Mouse (Mus musculus) limb, embryonic 15.5 days (tissue): ENCODE results near the gene Mettl23. TPM values are rescaled to one million over a fixed set of nuclear protein-coding genes. Genes with fewer than 3 reads are reported as not detected.
A peak's percentile ranks its signal among the peaks of the same experiment; 100 is the strongest.

ENCODE experiments used
- ATAC-seq: fragments of 200-750 bp; cut with Nextera tagmentation; 2 replicates; pipeline ENCODE4 v1.8.0; 2017; ENCODE audit warnings: low read depth, moderate TSS enrichment; ENCODE audit not compliant: insufficient number of reproducible peaks, low FRiP score, low TSS enrichment
- H3K27ac ChIP-seq: fragments of 300-500 bp; sonication (generic); 2 replicates; pipeline ENCODE4 v1.5.1; 2015; ENCODE audit warnings: moderate library complexity, mild to moderate bottlenecking, inconsistent platforms
- H3K27me3 ChIP-seq: fragments of 300-500 bp; sonication (generic); 2 replicates; pipeline ENCODE4 v1.6.1; 2015; ENCODE audit warnings: inconsistent platforms
- H3K36me3 ChIP-seq: fragments of 300-500 bp; sonication (generic); 2 replicates; pipeline ENCODE4 v1.6.1; 2015; ENCODE audit warnings: inconsistent platforms
- H3K4me1 ChIP-seq: fragments of 300-500 bp; sonication (generic); 2 replicates; pipeline ENCODE4 v1.6.1; 2015; ENCODE audit warnings: inconsistent platforms
- H3K4me2 ChIP-seq: fragments of 300-500 bp; sonication (generic); 2 replicates; pipeline ENCODE4 v1.6.1; 2015; ENCODE audit warnings: mild to moderate bottlenecking, inconsistent platforms
- H3K4me3 ChIP-seq: fragments of 300-500 bp; sonication (generic); 2 replicates; pipeline ENCODE4 v1.5.1; 2015; ENCODE audit warnings: mild to moderate bottlenecking, inconsistent platforms
- H3K9ac ChIP-seq: fragments of 300-500 bp; sonication (generic); 2 replicates; pipeline ENCODE4 v1.6.1; 2015; ENCODE audit warnings: inconsistent platforms
- H3K9me3 ChIP-seq: fragments of 300-500 bp; sonication (generic); 2 replicates; pipeline ENCODE4 v1.6.1; 2016; ENCODE audit warnings: inconsistent platforms
- WGBS: fragments of 180-500 bp; shearing (Covaris S2); methylation state at CpG from one replicate; pipeline ENCODE4 v1.1.7; 2015; 5-methylcytosine and 5-hydroxymethylcytosine counted together
- polyA plus RNA-seq: library from polyadenylated mRNA; unstranded; fragments of >200 nt; fragmentation: Nextera tagmentation; extraction: Ambion mirVana; gene quantifications from 2 replicates; pipeline ENCODE4 v1.2.1, GENCODE M21; 2015

Mettl23 gene
- polyA plus RNA-seq, 1 experiment from 2014 or later = 76.0 TPM

DNA sequence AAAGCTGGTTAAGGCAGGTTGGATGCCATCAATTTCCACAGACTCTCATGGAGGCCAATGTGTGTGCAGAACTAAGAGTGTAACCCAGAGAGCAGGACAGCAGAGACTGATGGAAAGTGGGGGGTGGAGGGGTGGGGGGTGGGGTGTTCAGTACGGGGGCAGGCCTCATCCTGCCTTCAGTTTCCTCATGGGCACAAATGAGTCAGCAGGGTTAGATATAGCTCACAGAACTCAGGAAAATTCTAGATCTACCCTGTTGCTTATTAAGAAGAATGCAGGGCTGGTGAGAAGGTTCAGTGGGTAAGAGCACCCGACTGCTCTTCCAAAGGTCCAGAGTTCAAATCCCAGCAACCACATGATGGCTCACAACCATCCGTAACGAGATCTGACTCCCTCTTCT, 26.6 kb downstream of the Mettl23 start:
- 80% methylated on average over 4 of the region's 4 CpGs for WGBS
- peaks cover 2% of the 10 kb centered on the region for H3K4me1 ChIP-seq
- no peak overlapping the region for H3K4me2 ChIP-seq
- no peak overlapping the region for H3K4me3 ChIP-seq
- H3K9ac ChIP-seq = no peak overlapping the region
- H3K36me3 ChIP-seq = peaks cover 84% of the 10 kb centered on the region
- no peaks in the 10 kb centered on the region for H3K9me3 ChIP-seq
- ATAC-seq = no peak
- no peak overlapping the region for H3K27ac ChIP-seq
- no peaks in the 10 kb centered on the region for H3K27me3 ChIP-seq

DNA sequence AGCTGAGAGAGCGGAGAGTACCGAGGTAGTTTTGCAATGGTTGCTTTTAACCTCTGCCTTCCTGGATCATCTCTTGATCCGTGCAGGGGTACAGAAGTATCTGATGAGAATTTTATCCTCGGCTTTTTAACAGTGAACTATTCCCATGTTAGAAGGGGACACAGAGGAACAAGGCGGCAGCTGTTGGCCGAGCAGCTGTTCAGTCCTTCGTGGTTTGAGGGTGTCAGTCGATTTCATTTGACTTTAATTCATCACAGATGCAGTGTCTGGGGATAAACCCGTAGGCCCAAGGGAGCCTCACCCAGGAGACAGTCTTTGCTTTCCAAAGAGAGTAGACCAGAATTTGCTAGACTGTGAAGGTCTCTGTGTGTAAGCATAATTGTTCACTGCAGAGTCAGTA, 28.5 kb downstream of the Mettl23 start:
- Histone ChIP-seq H3K4me2 (no peak overlapping the region), H3K27ac (no peak overlapping the region), H3K27me3 (no peaks in the 10 kb centered on the region), H3K4me1 (peaks cover 2% of the 10 kb centered on the region), H3K4me3 (no peak overlapping the region), H3K36me3 (peaks cover 67% of the 10 kb centered on the region), H3K9ac (no peak overlapping the region), H3K9me3 (no peaks in the 10 kb centered on the region)
- 53% methylated on average over 9 of the region's 9 CpGs for WGBS
- ATAC-seq = no peak

DNA sequence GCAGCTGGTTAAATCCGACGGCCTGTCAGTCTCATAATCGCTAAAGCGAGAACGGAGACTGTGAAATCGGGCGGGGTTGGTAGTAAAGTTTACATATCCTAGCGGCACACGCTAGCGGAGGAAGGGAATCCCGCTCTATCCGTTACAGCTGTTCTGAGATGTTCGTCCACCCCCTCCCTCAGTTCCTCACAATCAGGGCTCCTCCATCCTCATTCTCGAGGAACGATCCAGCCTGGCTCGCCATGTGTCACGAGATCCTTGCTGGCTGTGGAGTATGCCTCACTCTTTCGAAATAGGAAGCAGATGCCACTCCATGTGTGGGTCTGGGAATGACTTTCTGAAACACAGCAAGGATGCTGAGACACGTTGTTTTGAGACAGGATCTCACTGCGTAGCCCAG, 30.9 kb downstream of the Mettl23 start:
- H3K9ac ChIP-seq = no peak overlapping the region
- no peaks in the 10 kb centered on the region for H3K9me3 ChIP-seq
- peak; percentile 21; the same call in 1 of the 2 replicates for ATAC-seq
- no peaks in the 10 kb centered on the region for H3K27me3 ChIP-seq
- WGBS = 65% methylated on average over 20 of the region's 20 CpGs
- H3K4me2 ChIP-seq = no peak overlapping the region
- peaks cover 2% of the 10 kb centered on the region for H3K4me1 ChIP-seq
- no peak overlapping the region for H3K4me3 ChIP-seq
- H3K36me3 ChIP-seq = peaks cover 53% of the 10 kb centered on the region
- H3K27ac ChIP-seq = peak overlapping the region; percentile 18; the same call in 1 of the 2 replicates

DNA sequence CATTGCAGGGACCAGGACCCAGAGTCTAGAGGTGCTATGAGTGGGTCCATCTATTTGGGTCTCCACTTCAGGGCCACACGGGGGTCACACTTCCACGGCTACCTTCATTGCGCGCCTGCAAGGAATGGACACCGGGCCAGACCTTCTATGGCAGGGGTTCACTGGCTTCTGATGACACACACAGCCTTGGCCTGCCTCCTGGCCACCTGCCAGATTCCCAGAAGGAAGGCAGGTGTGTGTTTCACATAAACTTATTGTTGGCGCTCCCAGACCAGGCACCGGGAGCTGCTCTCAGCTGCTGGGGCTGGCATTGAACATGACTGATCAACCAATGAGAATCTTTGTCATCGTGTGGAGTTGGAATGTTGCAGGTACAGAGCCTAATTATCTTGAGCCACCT, 35.4 kb downstream of the Mettl23 start:
- 74% methylated on average over 8 of the region's 8 CpGs for WGBS
- no peak overlapping the region for H3K4me2 ChIP-seq
- H3K36me3 ChIP-seq = peaks cover 13% of the 10 kb centered on the region
- H3K4me1 ChIP-seq = no peaks in the 10 kb centered on the region; the same call in 1 of the 2 replicates
- no peak for ATAC-seq
- no peaks in the 10 kb centered on the region for H3K27me3 ChIP-seq
- H3K27ac ChIP-seq = no peak overlapping the region
- no peak overlapping the region for H3K9ac ChIP-seq
- no peak overlapping the region for H3K4me3 ChIP-seq
- no peaks in the 10 kb centered on the region for H3K9me3 ChIP-seq

DNA sequence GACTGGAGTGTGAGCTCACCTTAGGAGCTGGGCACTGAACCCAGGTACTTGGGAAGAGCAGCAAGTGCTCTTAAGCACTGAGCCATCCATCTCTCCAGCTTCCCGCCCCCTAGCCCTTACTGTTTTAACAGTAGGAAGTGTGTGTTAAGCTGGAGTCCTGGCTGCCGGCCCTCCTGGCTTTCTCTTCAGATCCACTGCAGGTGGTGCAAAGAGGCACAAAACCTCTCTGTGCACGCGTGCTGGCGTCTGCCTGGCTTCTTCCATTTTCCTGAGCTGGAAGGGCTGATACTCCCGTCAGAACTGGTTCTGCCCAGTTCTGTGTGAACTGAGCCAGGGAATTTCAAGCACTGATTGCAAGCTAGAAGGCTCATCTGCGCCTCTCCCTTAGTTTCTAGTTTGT, 37.8 kb downstream of the Mettl23 start:
- no peaks in the 10 kb centered on the region for H3K27me3 ChIP-seq
- no peaks in the 10 kb centered on the region for H3K36me3 ChIP-seq
- ATAC-seq = no peak
- 61% methylated on average over 7 of the region's 7 CpGs for WGBS
- no peak overlapping the region for H3K9ac ChIP-seq
- H3K4me2 ChIP-seq = no peak overlapping the region
- H3K4me1 ChIP-seq = peaks cover 6% of the 10 kb centered on the region; the same call in 1 of the 2 replicates
- H3K9me3 ChIP-seq = no peaks in the 10 kb centered on the region
- no peak overlapping the region for H3K4me3 ChIP-seq
- H3K27ac ChIP-seq = no peak overlapping the region

DNA sequence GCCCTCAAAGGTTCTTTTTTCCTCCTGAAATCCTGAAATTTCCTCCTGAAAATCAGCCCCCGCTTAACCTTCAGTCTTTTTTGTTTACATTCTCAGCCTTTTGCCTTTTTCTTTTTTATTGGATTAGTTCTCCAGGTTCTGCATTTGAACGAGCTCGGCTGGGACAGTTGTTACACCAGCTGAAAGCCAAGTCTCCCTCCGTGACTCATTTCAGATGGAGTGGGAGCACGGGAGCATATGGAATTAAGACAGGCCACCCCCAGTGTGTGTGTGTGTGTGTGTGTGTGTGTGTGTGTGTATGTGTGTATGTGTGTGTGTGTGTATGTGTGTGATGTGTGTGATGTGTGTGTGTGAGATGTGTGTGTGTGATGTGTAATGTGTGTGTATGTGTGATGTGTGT, 38.4 kb downstream of the Mettl23 start:
- Histone ChIP-seq H3K27me3 (no peaks in the 10 kb centered on the region), H3K27ac (no peak overlapping the region), H3K9ac (no peak overlapping the region), H3K9me3 (no peaks in the 10 kb centered on the region), H3K4me1 (peaks cover 9% of the 10 kb centered on the region; the same call in 1 of the 2 replicates), H3K4me3 (no peak overlapping the region), H3K4me2 (no peak overlapping the region), H3K36me3 (no peaks in the 10 kb centered on the region)
- WGBS = 60% methylated on average over 5 of the region's 5 CpGs
- ATAC-seq = no peak

DNA sequence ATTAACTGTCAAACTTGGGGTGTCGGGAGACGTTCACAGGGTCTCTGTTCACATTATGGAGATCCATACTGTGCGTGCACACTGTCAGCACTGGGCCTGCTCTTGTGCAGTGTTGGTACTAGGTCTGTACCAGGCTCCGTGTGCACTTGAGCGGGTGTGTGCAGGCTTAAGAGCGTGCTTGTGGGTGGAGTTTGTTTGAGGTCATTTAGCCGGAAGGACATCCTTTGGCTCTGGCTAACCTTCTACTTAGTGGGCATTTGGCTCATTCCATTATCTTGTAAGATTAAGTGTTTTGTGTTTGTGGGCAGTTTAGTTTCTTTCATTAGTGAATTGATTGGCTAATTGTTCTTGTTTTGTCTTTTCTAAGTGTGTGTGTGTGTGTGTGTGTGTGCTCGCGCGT, 39.4 kb downstream of the Mettl23 start:
- H3K27ac ChIP-seq = no peak overlapping the region
- H3K4me2 ChIP-seq = no peak overlapping the region
- H3K4me1 ChIP-seq = peaks cover 9% of the 10 kb centered on the region; the same call in 1 of the 2 replicates
- H3K36me3 ChIP-seq = no peaks in the 10 kb centered on the region
- H3K9me3 ChIP-seq = no peaks in the 10 kb centered on the region
- ATAC-seq = no peak
- no peak overlapping the region for H3K4me3 ChIP-seq
- 79% methylated on average over 10 of the region's 10 CpGs for WGBS
- 0 out of 2 replicates have a peak, but pooled peaks cover 4% of the 10 kb centered on the region for H3K27me3 ChIP-seq
- no peak overlapping the region for H3K9ac ChIP-seq

DNA sequence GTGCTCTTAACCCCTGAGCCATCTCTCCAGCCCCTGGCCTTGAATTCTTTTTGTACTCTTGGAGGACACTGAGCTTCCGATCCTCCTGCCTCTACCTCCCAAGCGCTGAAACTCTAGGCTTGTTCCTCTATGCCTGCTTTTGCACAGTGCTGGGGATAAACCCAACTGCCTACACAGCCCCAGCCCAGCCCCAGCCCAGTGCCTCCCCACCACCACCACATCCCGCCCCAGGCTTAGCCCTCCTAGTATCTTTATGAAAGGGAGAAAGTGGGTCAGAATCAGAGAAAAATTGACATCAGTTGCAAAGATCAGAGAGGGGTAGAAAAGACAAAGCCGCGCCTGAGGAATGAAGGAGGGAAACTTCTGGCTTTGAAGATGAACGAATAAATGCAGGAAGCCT, 41.0 kb downstream of the Mettl23 start:
- Histone ChIP-seq H3K4me3 (no peak overlapping the region), H3K4me2 (no peak overlapping the region), H3K27me3 (0 out of 2 replicates have a peak, but pooled peaks cover 4% of the 10 kb centered on the region), H3K36me3 (no peaks in the 10 kb centered on the region), H3K9ac (no peak overlapping the region), H3K27ac (no peak overlapping the region), H3K4me1 (peaks cover 9% of the 10 kb centered on the region; the same call in 1 of the 2 replicates), H3K9me3 (no peaks in the 10 kb centered on the region)
- WGBS = 85% methylated on average over 6 of the region's 6 CpGs
- ATAC-seq = no peak

DNA sequence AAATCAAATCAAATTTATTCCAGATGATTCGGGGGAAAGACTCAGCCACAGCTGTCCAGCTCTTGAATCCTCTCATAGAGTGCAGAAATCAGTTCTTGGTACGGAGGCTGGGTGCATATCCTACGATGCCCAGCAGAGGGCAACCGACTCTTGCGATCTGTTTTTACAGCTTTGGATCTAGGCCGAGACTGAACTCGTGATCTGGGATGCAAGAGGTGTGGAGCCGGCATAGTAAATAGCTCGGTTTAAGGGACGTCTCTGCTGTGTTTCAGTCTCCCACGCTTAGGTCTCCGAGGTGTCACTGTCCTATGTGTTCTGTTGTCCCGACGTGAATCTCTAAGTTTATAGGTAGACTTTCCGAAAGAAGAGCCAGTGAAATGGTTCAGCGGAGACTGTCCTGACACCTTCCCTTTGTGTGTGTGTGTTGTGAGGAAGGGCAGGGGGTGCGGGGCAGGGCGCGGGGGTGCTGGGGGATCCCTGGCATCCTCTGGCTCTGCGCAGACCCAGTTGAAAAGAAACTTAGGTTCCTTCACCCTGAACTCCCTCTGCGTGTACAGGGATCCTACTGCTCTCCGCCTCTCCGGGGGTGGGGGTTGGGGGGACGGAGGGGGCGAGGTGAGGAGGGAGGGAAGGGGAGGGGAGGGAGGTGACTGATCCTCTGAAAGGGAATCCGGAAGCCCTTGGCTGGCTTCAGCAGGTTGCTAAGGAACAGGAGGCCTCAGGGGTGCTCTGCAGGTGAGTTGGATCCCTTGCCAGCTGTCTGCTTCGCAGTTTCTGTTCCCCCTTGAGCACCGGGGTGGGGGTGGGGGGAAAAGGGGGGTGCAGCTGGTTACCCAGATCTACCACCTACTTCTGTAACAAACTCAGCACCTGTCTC, 42.4 kb downstream of the Mettl23 start:
- no peak for ATAC-seq
- peak overlapping the region; percentile 36 for H3K4me3 ChIP-seq
- no peaks in the 10 kb centered on the region for H3K36me3 ChIP-seq
- H3K4me1 ChIP-seq = peaks cover 9% of the 10 kb centered on the region; the same call in 1 of the 2 replicates
- no peaks in the 10 kb centered on the region for H3K9me3 ChIP-seq
- WGBS = 2% methylated on average over 28 of the region's 28 CpGs
- peak overlapping the region; percentile 56 for H3K4me2 ChIP-seq
- H3K27me3 ChIP-seq = 0 out of 2 replicates have a peak, but pooled peaks cover 4% of the 10 kb centered on the region
- H3K27ac ChIP-seq = no peak overlapping the region
- H3K9ac ChIP-seq = no peak overlapping the region

DNA sequence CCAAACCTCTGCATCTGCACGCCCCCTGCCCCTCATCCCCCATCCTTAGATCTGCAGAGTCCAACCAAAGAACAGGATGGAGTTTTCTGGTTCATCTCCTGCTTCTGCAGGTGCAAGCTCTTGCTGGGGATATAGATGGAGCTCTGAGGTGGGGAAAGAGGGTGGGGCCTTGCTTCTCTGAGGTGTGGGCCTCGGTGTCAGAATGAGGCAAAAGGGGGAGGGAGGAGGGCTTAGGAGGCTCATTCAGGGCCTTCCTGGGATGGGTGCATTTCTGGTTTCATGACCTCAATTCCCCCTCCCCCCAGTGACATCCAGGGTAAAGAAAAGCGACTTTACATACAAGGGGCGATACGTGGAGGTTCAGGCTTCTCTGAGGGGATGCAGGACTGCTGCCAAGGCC, 44.1 kb downstream of the Mettl23 start:
- Histone ChIP-seq H3K27me3 (0 out of 2 replicates have a peak, but pooled peaks cover 4% of the 10 kb centered on the region), H3K4me3 (no peak overlapping the region), H3K36me3 (no peaks in the 10 kb centered on the region), H3K9me3 (no peaks in the 10 kb centered on the region), H3K27ac (no peak overlapping the region), H3K4me1 (peaks cover 9% of the 10 kb centered on the region; the same call in 1 of the 2 replicates), H3K9ac (no peak overlapping the region), H3K4me2 (no peak overlapping the region)
- WGBS = 52% methylated on average over 5 of the region's 5 CpGs
- ATAC-seq = no peak

DNA sequence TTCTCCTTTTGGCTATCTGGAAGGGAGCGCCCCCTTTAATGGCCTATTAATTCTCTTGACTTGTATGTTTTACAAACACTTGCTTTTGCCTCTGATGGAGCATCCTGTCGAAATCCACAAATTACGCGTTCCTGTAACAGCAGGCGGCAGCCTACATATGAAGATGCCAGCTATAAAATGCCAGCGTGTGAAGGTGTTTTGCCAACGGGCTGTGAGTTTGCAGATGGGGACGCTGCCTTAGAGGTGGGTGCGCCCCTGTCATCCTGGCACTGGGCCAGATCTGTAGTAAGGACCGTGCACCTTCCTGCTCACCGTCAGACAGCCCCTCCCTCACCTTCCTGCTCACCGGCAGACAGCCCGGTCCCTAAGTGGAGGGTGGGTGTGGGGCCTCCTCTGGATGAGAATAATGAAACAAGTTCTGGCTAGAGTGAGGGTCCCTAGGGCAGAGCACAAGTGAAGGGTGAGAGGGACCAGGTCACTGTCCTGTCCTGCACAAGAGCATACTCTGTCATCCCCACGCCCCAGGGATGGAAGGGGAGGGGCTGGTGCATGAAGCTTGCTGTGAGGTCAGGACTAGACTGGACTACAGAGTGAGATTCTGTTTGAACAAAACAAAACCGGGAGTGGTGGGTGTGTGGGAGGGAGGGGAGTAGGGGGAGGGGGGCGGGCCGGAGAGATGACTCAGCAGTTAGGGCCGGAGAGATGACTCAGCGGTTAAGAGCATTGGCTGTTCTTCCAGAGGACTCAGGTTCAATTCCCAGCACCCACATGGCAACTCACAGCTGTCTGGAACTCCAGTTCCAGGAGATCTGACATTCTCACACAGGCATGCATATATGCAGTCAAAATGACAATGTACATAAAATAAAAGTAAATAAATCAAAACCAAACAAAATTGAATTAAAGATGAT, 50.7 kb downstream of the Mettl23 start:
- Histone ChIP-seq H3K27ac (no peak overlapping the region), H3K4me3 (no peak overlapping the region), H3K27me3 (no peaks in the 10 kb centered on the region), H3K4me2 (no peak overlapping the region), H3K9me3 (no peaks in the 10 kb centered on the region), H3K9ac (no peak overlapping the region), H3K36me3 (no peaks in the 10 kb centered on the region), H3K4me1 (peaks cover 5% of the 10 kb centered on the region; the same call in 1 of the 2 replicates)
- no peak for ATAC-seq
- WGBS = 42% methylated on average over 19 of the region's 19 CpGs
